In genomic region chr2:158068444-158068971, GRCm38 (mm10) we compare ENCODE assay signal across 19 mouse cellular contexts.
"Had no signal": no experiment of that assay in that cellular context is flagged by ENCODE, and none has a peak within 500 bp of the region (broad histone marks: within the 10 kb centered on the region; RNA-seq: fewer than 3 reads in every experiment).

No protein-coding gene starts in this region.

- H3K9me3 ChIP-seq: lung, embryonic 15.5 days; megakaryocyte, embryonic 14.5 days; midbrain, embryonic 13.5 days; midbrain, embryonic 15.5 days; neural tube, embryonic 12.5 days had no signal

- H3K27ac ChIP-seq: macrophage; midbrain, embryonic 13.5 days; midbrain, embryonic 15.5 days; neural tube, embryonic 12.5 days had no signal

- DNase-seq: liver, postnatal 0 days; lung, adult 2 months; lung, postnatal 14 days; lung, postnatal 36 days; retina, postnatal 1 day; right cerebral cortex, adult 18-20 months; right cerebral cortex, postnatal 25 days; right cerebral cortex, postnatal 4 days; spleen, adult 18-20 months; thymus, adult 18-20 months; thymus, postnatal 25 days had no signal

- H3K4me2 ChIP-seq: lung, embryonic 15.5 days; midbrain, embryonic 11.5 days; midbrain, embryonic 13.5 days; midbrain, embryonic 15.5 days; neural tube, embryonic 12.5 days had no signal

- ATAC-seq: liver, postnatal 0 days; lung, postnatal 0 days; midbrain, embryonic 13.5 days; midbrain, embryonic 15.5 days had no signal

- H3K9ac ChIP-seq: liver, postnatal 0 days; lung, embryonic 15.5 days; midbrain, embryonic 13.5 days; midbrain, embryonic 15.5 days; neural tube, embryonic 12.5 days had no signal

- H3K4me3 ChIP-seq: lung, embryonic 15.5 days; megakaryocyte, embryonic 14.5 days; midbrain, embryonic 13.5 days; midbrain, embryonic 15.5 days; neural tube, embryonic 12.5 days had no signal

- H3K27me3 ChIP-seq: lung, embryonic 15.5 days; megakaryocyte, embryonic 14.5 days; midbrain, embryonic 13.5 days; midbrain, embryonic 15.5 days; neural tube, embryonic 12.5 days had no signal

- H3K4me1 ChIP-seq: lung, embryonic 15.5 days; midbrain, embryonic 13.5 days; midbrain, embryonic 15.5 days; neural tube, embryonic 12.5 days had no signal
